Mouse (Mus musculus) kidney, embryonic 15.5 days (tissue): ENCODE results near the gene Wbp2nl. TPM values are rescaled to one million over a fixed set of nuclear protein-coding genes. Genes with fewer than 3 reads are reported as not detected.

Experiments
- ATAC-seq: fragments of 200-750 bp; cut with Nextera tagmentation; replicated peaks from 2 replicates; pipeline ENCODE4 v1.8.0; 2017; ENCODE audit warnings: moderate TSS enrichment; ENCODE audit not compliant: low FRiP score
- H3K27ac ChIP-seq: fragments of 300-500 bp; sonication (generic); 2 replicates; pipeline ENCODE4 v1.5.1; 2015; ENCODE audit warnings: mild to moderate bottlenecking, inconsistent platforms
- H3K27me3 ChIP-seq: fragments of 300-500 bp; sonication (generic); 2 replicates; pipeline ENCODE4 v1.6.1; 2015; ENCODE audit warnings: inconsistent platforms
- H3K36me3 ChIP-seq: fragments of 300-500 bp; sonication (generic); 2 replicates; pipeline ENCODE4 v1.6.1; 2015; ENCODE audit warnings: inconsistent platforms
- H3K4me1 ChIP-seq: fragments of 300-500 bp; sonication (generic); 2 replicates; pipeline ENCODE4 v1.6.1; 2015; ENCODE audit warnings: inconsistent platforms
- H3K4me2 ChIP-seq: fragments of 300-500 bp; sonication (generic); 2 replicates; pipeline ENCODE4 v1.6.1; 2015; ENCODE audit warnings: moderate library complexity, mild to moderate bottlenecking, inconsistent platforms
- H3K4me3 ChIP-seq: fragments of 300-500 bp; sonication (generic); replicated peaks from 2 replicates; pipeline ENCODE4 v1.5.1; 2015; ENCODE audit warnings: mild to moderate bottlenecking, inconsistent platforms
- H3K9ac ChIP-seq: fragments of 300-500 bp; sonication (generic); 2 replicates; pipeline ENCODE4 v1.6.1; 2015; ENCODE audit warnings: mild to moderate bottlenecking, inconsistent platforms
- H3K9me3 ChIP-seq: fragments of 300-500 bp; sonication (generic); replicated peaks from 2 replicates; pipeline ENCODE4 v1.6.1; 2016; ENCODE audit warnings: inconsistent platforms
- WGBS: fragments of 180-500 bp; shearing (Covaris S2); methylation state at CpG from one replicate; pipeline ENCODE4 v1.1.7; 2015; ENCODE audit warnings: mixed read lengths; 5-methylcytosine and 5-hydroxymethylcytosine counted together
- polyA plus RNA-seq: library from polyadenylated mRNA; unstranded; fragments of >200 nt; fragmentation: Nextera tagmentation; extraction: Ambion mirVana; gene quantifications from 2 replicates; pipeline ENCODE4 v1.2.1, GENCODE M21; 2015

The Wbp2nl gene
- polyA plus RNA-seq, 1 experiment from 2014 or later = 0.18 TPM

DNA sequence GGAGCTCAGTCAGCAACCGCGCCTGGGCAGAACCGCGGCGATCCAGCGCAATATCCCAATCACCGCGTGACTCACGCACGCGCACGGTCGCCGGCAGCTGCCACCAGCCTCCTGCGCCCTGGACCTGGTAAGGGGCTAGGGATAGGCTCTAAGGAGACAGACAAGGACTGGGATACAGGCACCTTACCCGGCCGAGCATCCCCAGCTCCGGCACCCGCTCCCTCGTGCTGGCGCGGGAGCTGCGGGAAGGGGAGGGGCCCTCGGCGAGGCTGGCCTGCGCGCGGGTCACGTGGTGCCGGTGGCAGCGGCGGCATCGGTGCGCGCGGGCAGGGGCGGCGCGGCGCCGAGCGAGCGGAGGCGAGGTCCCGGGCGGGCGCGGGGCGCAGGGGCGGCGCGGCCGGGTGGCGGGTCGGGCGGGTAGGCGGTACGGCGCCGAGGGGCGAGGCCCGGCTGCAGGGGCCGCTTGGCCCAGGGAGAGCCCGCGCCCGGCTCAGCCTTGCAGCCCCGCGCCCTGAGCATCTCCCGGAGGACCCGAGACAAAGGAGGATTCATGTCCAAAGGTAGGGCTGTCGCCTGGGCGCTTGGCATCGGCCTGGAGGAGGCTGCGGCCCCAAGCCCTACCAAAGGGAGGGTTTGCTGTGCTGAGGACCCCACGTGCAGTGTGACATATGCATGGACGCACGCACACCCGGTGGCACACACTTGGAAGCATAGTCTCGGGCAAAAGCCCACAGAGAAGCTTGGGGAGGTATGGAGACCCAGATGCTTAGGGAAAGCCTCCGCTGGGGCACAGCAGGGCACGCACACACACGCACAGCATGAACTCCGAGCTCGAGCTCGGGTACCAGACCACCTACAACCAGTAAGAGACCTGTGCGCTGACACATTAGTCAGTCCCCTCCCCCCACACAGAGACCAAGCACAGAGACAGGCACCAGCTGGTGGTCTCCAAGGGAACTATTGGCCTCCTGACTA, 23.5 kb upstream of the Wbp2nl start:
- H3K9me3 ChIP-seq = no peaks in the 10 kb centered on the region
- H3K27me3 ChIP-seq = peaks cover 51% of the 10 kb centered on the region
- peaks cover 17% of the 10 kb centered on the region for H3K4me1 ChIP-seq
- peak; percentile 52 for ATAC-seq
- H3K36me3 ChIP-seq = no peaks in the 10 kb centered on the region
- peak overlapping the region; percentile 48 for H3K9ac ChIP-seq
- under 1% methylated on average over 86 of the region's 86 CpGs for WGBS
- H3K4me3 ChIP-seq = peak overlapping the region; percentile 57
- peak overlapping the region; percentile 94 for H3K4me2 ChIP-seq
- no peak overlapping the region for H3K27ac ChIP-seq

GRCm38 (mm10) chr15:82277591-82277990, 21.2 kb upstream of the Wbp2nl start:
- Histone ChIP-seq H3K4me1 (peaks cover 15% of the 10 kb centered on the region), H3K4me3 (no peak overlapping the region), H3K9ac (no peak overlapping the region), H3K36me3 (0 out of 2 replicates have a peak, but pooled peaks cover 3% of the 10 kb centered on the region), H3K27me3 (peaks cover 38% of the 10 kb centered on the region), H3K27ac (no peak overlapping the region), H3K4me2 (no peak overlapping the region), H3K9me3 (no peaks in the 10 kb centered on the region)
- no peak for ATAC-seq
- 72% methylated on average over 5 of the region's 5 CpGs for WGBS

- Histone ChIP-seq H3K4me3 (no peak overlapping the region), H3K9ac (no peak overlapping the region), H3K9me3 (no peaks in the 10 kb centered on the region), H3K4me1 (peaks cover 6% of the 10 kb centered on the region), H3K27ac (no peak overlapping the region), H3K27me3 (peaks cover 9% of the 10 kb centered on the region; the same call in 1 of the 2 replicates), H3K36me3 (peaks cover 13% of the 10 kb centered on the region; the same call in 1 of the 2 replicates), H3K4me2 (no peak overlapping the region)
- ATAC-seq = no peak
- 83% methylated on average over 4 of the region's 4 CpGs for whole genome bisulfite sequencing
These were observed 18.1 kb upstream of the Wbp2nl start for GRCm38 (mm10) chr15:82280638-82281037.

DNA sequence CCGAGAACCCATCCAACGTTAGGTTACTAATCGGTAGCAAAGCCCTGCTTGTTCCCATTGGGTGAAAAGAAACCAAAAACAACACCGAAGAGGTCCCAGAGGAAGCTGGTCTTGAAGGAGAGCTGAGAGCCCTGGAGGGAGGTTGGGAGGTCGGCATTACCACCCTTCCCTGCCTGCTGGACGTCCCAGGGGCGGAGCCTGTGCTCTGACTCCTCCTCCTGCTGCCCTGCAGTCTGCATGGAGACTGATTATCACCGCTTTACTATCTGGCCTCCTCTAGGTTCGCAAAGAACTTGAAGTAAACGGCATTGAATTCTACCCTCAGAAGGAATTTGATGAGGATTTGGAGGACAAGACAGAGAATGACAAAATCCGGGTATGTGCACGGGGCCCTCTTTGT, 12.6 kb upstream of the Wbp2nl start:
- Histone ChIP-seq H3K27ac (no peak overlapping the region), H3K4me2 (no peak overlapping the region), H3K9me3 (no peaks in the 10 kb centered on the region), H3K4me3 (no peak overlapping the region), H3K36me3 (peaks cover 22% of the 10 kb centered on the region; the same call in 1 of the 2 replicates), H3K9ac (no peak overlapping the region), H3K27me3 (no peaks in the 10 kb centered on the region), H3K4me1 (no peaks in the 10 kb centered on the region)
- no peak for ATAC-seq
- WGBS = 66% methylated on average over 12 of the region's 12 CpGs

GRCm38 (mm10) chr15:82290252-82290651, 8.5 kb upstream of the Wbp2nl start:
- 74% methylated on average over 7 of the region's 7 CpGs for WGBS
- Histone ChIP-seq H3K4me2 (no peak overlapping the region), H3K9ac (no peak overlapping the region), H3K9me3 (no peaks in the 10 kb centered on the region), H3K27me3 (no peaks in the 10 kb centered on the region), H3K4me1 (peaks cover 15% of the 10 kb centered on the region), H3K36me3 (0 out of 2 replicates have a peak, but pooled peaks cover 10% of the 10 kb centered on the region), H3K27ac (no peak overlapping the region), H3K4me3 (no peak overlapping the region)
- no peak for ATAC-seq

DNA sequence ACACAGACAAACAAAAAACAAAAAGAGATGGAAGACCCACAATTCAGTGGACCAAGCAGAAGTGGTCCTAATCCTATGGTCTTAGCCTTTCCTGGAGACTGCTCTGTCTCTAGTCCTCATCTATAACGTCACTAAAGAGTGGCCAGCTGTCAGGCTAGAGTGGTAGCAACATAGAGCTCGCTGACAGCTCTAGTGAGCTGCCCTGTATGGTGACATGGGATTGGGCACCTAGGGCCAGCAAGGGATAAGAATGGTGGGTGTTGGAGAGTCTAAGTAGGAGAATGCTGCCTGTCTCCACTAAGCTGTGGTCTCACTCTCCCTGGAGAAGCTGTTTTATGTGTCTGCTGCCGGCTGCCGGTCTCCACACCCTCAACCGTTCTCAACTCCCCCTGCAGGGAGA, 5.9 kb upstream of the Wbp2nl start:
- 0 out of 2 replicates have a peak overlapping the region, but pooled peaks have one; percentile 0 for H3K9ac ChIP-seq
- peak overlapping the region; percentile 21 for H3K4me3 ChIP-seq
- H3K36me3 ChIP-seq = 0 out of 2 replicates have a peak, but pooled peaks cover 10% of the 10 kb centered on the region
- no peaks in the 10 kb centered on the region for H3K27me3 ChIP-seq
- H3K4me1 ChIP-seq = peaks cover 15% of the 10 kb centered on the region
- ATAC-seq = peak; percentile 15; the same call in 1 of the 2 replicates
- peak overlapping the region; percentile 55 for H3K4me2 ChIP-seq
- WGBS = 18% methylated on average over 5 of the region's 5 CpGs
- H3K27ac ChIP-seq = no peak overlapping the region
- no peaks in the 10 kb centered on the region for H3K9me3 ChIP-seq

DNA sequence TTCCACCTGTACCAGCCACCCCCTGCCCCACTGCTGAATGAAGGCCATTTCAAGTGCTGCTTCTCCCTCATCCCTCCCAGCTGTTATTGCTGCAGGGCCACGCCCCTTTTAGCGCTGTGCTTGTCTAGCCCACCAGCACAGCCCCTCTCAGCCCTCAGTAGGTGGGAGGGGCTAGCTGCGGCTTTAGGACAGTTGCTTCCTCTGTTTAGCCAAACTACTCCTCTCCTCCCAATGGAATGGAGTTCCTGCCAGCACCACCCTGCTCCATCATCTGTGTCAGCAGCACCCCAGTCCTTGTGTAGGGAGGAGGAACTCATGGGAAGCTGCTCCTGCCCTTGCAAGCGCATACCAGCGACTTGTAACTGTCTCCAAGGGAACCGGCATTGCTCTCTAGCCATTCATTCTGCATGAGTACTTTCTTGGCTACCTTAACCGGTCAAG, 5.5 kb upstream of the Wbp2nl start:
- H3K9me3 ChIP-seq = no peaks in the 10 kb centered on the region
- WGBS = 4% methylated on average over 7 of the region's 7 CpGs
- H3K4me2 ChIP-seq = peak overlapping the region; percentile 55
- H3K27me3 ChIP-seq = no peaks in the 10 kb centered on the region
- H3K27ac ChIP-seq = peak overlapping the region; percentile 37; the same call in 1 of the 2 replicates
- H3K4me1 ChIP-seq = peaks cover 15% of the 10 kb centered on the region
- peak overlapping the region; percentile 21 for H3K4me3 ChIP-seq
- H3K36me3 ChIP-seq = 0 out of 2 replicates have a peak, but pooled peaks cover 10% of the 10 kb centered on the region
- ATAC-seq = peak; percentile 85
- 0 out of 2 replicates have a peak overlapping the region, but pooled peaks have one; percentile 0 for H3K9ac ChIP-seq

DNA sequence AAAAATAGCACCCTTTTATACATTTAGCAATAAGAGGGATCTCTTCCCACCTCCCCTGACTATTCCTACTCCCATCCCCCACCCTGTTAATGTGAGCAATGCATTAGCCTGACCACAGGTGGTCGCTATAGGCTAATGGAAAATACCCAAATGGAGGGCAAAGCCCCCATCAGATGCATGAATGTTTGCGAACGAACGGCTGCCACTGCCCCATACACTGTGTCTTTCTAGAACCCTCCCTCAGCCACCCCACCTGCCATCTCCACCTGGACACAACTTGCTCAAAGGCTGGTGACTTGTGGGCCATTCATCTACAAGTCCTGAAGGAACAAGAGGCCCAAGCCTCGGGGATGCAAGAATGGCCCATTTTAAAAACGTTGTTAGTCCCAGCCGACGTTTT, 4.7 kb upstream of the Wbp2nl start:
- 54% methylated on average over 8 of the region's 8 CpGs for WGBS
- Histone ChIP-seq H3K27ac (0 out of 2 replicates have a peak overlapping the region, but pooled peaks have one; percentile 37), H3K36me3 (0 out of 2 replicates have a peak, but pooled peaks cover 6% of the 10 kb centered on the region), H3K4me3 (no peak overlapping the region), H3K9ac (no peak overlapping the region), H3K27me3 (0 out of 2 replicates have a peak, but pooled peaks cover 5% of the 10 kb centered on the region), H3K9me3 (no peaks in the 10 kb centered on the region), H3K4me2 (no peak overlapping the region), H3K4me1 (peaks cover 19% of the 10 kb centered on the region)
- no peak for ATAC-seq

DNA sequence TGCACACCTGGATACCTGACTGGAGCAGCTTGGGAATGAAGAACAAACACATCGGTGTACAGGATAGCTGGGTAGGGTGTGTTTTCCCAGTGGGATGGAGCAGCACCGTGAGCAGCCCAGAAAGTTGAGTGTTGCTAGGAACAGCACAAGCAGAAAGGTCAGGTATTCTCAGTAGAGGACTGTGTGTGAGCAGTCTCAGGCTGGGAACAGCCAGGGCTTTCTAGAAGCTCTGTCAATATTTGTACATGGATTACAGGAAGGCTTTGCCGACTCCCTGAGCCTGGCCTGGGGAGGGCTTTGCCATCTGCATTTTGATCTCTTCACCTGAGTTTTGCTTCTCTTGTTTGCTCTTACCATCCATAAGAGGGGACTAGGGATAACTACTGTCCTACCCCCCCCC, 8.4 kb downstream of the Wbp2nl start:
- H3K36me3 ChIP-seq = no peaks in the 10 kb centered on the region
- no peaks in the 10 kb centered on the region for H3K9me3 ChIP-seq
- H3K4me2 ChIP-seq = no peak overlapping the region
- WGBS = 84% methylated on average over 3 of the region's 3 CpGs
- H3K4me3 ChIP-seq = no peak overlapping the region
- 0 out of 2 replicates have a peak, but pooled peaks cover 2% of the 10 kb centered on the region for H3K4me1 ChIP-seq
- H3K27me3 ChIP-seq = no peaks in the 10 kb centered on the region
- H3K27ac ChIP-seq = no peak overlapping the region
- ATAC-seq = no peak
- H3K9ac ChIP-seq = no peak overlapping the region

- 0 out of 2 replicates have a peak, but pooled peaks cover 2% of the 10 kb centered on the region for H3K4me1 ChIP-seq
- 76% methylated on average over 3 of the region's 3 CpGs for WGBS
- no peaks in the 10 kb centered on the region for H3K36me3 ChIP-seq
- no peak overlapping the region for H3K9ac ChIP-seq
- no peaks in the 10 kb centered on the region for H3K27me3 ChIP-seq
- no peak overlapping the region for H3K4me2 ChIP-seq
- no peak overlapping the region for H3K27ac ChIP-seq
- no peaks in the 10 kb centered on the region for H3K9me3 ChIP-seq
- no peak overlapping the region for H3K4me3 ChIP-seq
- ATAC-seq = no peak
These were observed 9.7 kb downstream of the Wbp2nl start for GRCm38 (mm10) chr15:82308416-82308815.

DNA sequence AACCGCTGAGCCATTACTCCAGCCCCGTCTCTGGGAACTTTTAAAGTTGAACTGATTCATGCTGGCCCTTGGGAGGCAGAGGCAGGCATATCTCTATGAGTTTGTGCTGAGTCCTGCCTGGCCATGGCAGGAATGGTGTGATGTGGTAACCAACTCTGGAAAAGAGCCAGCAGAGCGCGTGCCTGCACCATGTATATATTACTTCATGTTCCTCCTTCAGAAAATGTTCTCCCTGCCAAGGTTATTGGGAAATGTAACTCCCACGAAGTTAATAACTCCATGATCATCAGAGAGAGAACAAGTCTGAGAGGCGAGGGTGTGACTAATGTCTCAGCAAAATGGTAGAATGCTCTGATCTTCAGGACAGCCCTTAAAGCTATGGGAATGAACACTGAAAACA, 19.1 kb downstream of the Wbp2nl start:
- Histone ChIP-seq H3K27ac (no peak overlapping the region), H3K9me3 (no peaks in the 10 kb centered on the region), H3K4me2 (no peak overlapping the region), H3K4me3 (no peak overlapping the region), H3K4me1 (peaks cover 20% of the 10 kb centered on the region), H3K36me3 (no peaks in the 10 kb centered on the region), H3K27me3 (no peaks in the 10 kb centered on the region), H3K9ac (no peak overlapping the region)
- no peak for ATAC-seq
- WGBS = 84% methylated on average over 6 of the region's 6 CpGs

- no peak for ATAC-seq
- Histone ChIP-seq H3K36me3 (no peaks in the 10 kb centered on the region), H3K27ac (no peak overlapping the region), H3K9me3 (no peaks in the 10 kb centered on the region), H3K4me3 (no peak overlapping the region), H3K27me3 (no peaks in the 10 kb centered on the region), H3K4me1 (peaks cover 17% of the 10 kb centered on the region), H3K4me2 (no peak overlapping the region), H3K9ac (no peak overlapping the region)
- WGBS = 48% methylated on average over 1 of the region's 1 CpGs
These were observed 20.9 kb downstream of the Wbp2nl start for GRCm38 (mm10) chr15:82319613-82320012.
